Mouse (Mus musculus): Measurements from ENCODE around the gene 5730507C01Rik.

GRCm38 (mm10) chr12:18514171-18514570 is at the start of gene 5730507C01Rik:
- TF ChIP-seq CTCF (conservative IDR thresholded peaks at IDR 0.05; ENCODE audit: low read length) = no peak
- no peak for TF ChIP-seq NANOG (IDR thresholded peaks at IDR 0.05; ENCODE audit: borderline replicate concordance, low read length)

All from E14TG2a.4 (cell line).